11 mouse cellular contexts compared by ENCODE assay signal in genomic region chr6:125352811-125353210, GRCm38 (mm10). TPM values are rescaled to one million over a fixed set of nuclear protein-coding genes. Genes with fewer than 3 reads are reported as not detected.
A peak's percentile ranks its signal among the peaks of the same experiment; 100 is the strongest.
DNase-seq lines count a peak whose midpoint lies in the region; ATAC-seq lines count a peak whose summit lies in the region.
"Had no signal": no experiment of that assay in that cellular context is flagged by ENCODE, and none has a peak within 500 bp of the region (broad histone marks: within the 10 kb centered on the region; RNA-seq: fewer than 3 reads in every experiment).

No protein-coding gene starts in this region.

- H3K27me3 ChIP-seq in heart, embryonic 14.5 days (ENCODE audit: control insufficient read depth, insufficient read depth, low read length): no peaks in the 10 kb centered on the region
- no peaks in the 10 kb centered on the region for H3K27me3 ChIP-seq in lung, embryonic 16.5 days (ENCODE audit: control insufficient read depth, insufficient read depth, low read depth, low read length)
- 0 out of 2 replicates have a peak, but pooled peaks cover 6% of the 10 kb centered on the region for H3K27me3 ChIP-seq in liver, embryonic 12.5 days (replicated peaks)

- H3K9ac ChIP-seq in heart, embryonic 14.5 days (ENCODE audit: low read length): no peak overlapping the region
- H3K9ac ChIP-seq in lung, embryonic 16.5 days (ENCODE audit: low read length): peak overlapping the region; percentile 42; the same call in 1 of the 2 replicates
- no peak overlapping the region for H3K9ac ChIP-seq in liver, embryonic 12.5 days
- H3K9ac ChIP-seq: hindbrain, embryonic 15.5 days had no signal

- H3K27ac ChIP-seq in heart, embryonic 14.5 days (replicated peaks in 1 of 2; ENCODE audit: control insufficient read depth in 1 of 2, insufficient read depth in 1 of 2, low read depth in 2 of 2, low read length in 2 of 2): no peak overlapping the region
- H3K27ac ChIP-seq in lung, embryonic 16.5 days (ENCODE audit: low read length): no peak overlapping the region
- H3K27ac ChIP-seq in liver, embryonic 12.5 days: no peak overlapping the region
- H3K27ac ChIP-seq: hindbrain, embryonic 15.5 days had no signal

- peaks cover 46 to 70% of the 10 kb centered on the region in 2 experiments for H3K4me1 ChIP-seq in heart, embryonic 14.5 days (ENCODE audit: control insufficient read depth in 2 of 2, insufficient read depth in 2 of 2, low read length in 2 of 2)
- H3K4me1 ChIP-seq in lung, embryonic 16.5 days (replicated peaks; ENCODE audit: control insufficient read depth, insufficient read depth, low read length): peaks cover 67% of the 10 kb centered on the region
- peaks cover 80% of the 10 kb centered on the region for H3K4me1 ChIP-seq in liver, embryonic 12.5 days

- no peaks in the 10 kb centered on the region for H3K9me3 ChIP-seq in heart, embryonic 14.5 days (ENCODE audit: control insufficient read depth, low read length)
- no peaks in the 10 kb centered on the region for H3K9me3 ChIP-seq in lung, embryonic 16.5 days (ENCODE audit: control insufficient read depth, low read length)
- no peaks in the 10 kb centered on the region for H3K9me3 ChIP-seq in liver, embryonic 12.5 days (replicated peaks)
- H3K9me3 ChIP-seq: hindbrain, embryonic 15.5 days had no signal

- DNase-seq in heart, postnatal 4 days: no peak
- DNase-seq in lung, postnatal 25 days (ENCODE audit: low spot score): no peak
- peak; percentile 56 to 64 for DNase-seq in thymus, postnatal 36 days
- no peak for DNase-seq in urinary bladder, postnatal 36 days (ENCODE audit: low spot score in 2 of 2)
- no peak for DNase-seq in embryo, embryonic 9.5 days (ENCODE audit: extremely low spot score)

- H3K4me2 ChIP-seq in heart, embryonic 14.5 days (ENCODE audit: low read length): peak overlapping the region; percentile 18; the same call in 1 of the 2 replicates
- no peak overlapping the region for H3K4me2 ChIP-seq in lung, embryonic 16.5 days (ENCODE audit: low read depth, low read length)
- 0 out of 2 replicates have a peak overlapping the region, but pooled peaks have one; percentile 3 for H3K4me2 ChIP-seq in liver, embryonic 12.5 days
- H3K4me2 ChIP-seq: hindbrain, embryonic 15.5 days had no signal

- H3K36me3 ChIP-seq in heart, embryonic 14.5 days (ENCODE audit: control insufficient read depth, insufficient read depth, low read length): peaks cover 12% of the 10 kb centered on the region
- H3K36me3 ChIP-seq in lung, embryonic 16.5 days (ENCODE audit: control insufficient read depth, insufficient read depth, low read length): peaks cover 9% of the 10 kb centered on the region
- peaks cover 9% of the 10 kb centered on the region for H3K36me3 ChIP-seq in liver, embryonic 12.5 days
- H3K36me3 ChIP-seq: hindbrain, embryonic 15.5 days had no signal

- no peak for ATAC-seq in heart, embryonic 14.5 days (ENCODE audit: insufficient number of reproducible peaks, insufficient read depth, low FRiP score, low read depth)
- ATAC-seq in lung, embryonic 16.5 days (ENCODE audit: low read depth): no peak
- ATAC-seq in liver, embryonic 12.5 days: no peak

- no peak overlapping the region for H3K4me3 ChIP-seq in heart, embryonic 14.5 days (ENCODE audit: control insufficient read depth in 1 of 2, insufficient read depth in 1 of 2, low read depth in 1 of 2, low read length in 2 of 2)
- H3K4me3 ChIP-seq in lung, embryonic 16.5 days (ENCODE audit: low read length): no peak overlapping the region
- no peak overlapping the region for H3K4me3 ChIP-seq in liver, embryonic 12.5 days
- H3K4me3 ChIP-seq: hindbrain, embryonic 15.5 days had no signal

- WGBS in heart, embryonic 14.5 days: 46% methylated on average over 4 of the region's 4 CpGs
- WGBS in lung, embryonic 16.5 days: 37% methylated on average over 4 of the region's 4 CpGs
- 34% methylated on average over 4 of the region's 4 CpGs for WGBS in liver, embryonic 12.5 days (ENCODE audit: insufficient replicate concordance)

RNA-seq across cellular contexts. Expression of gene Tnfrsf1a, which starts 3.6 kb away (rescaled TPM):
- polyA plus RNA-seq in heart, embryonic 14.5 days (2014; fragmentation: Nextera tagmentation; extraction: Ambion mirVana): 41.4 and 43.5 TPM in 2 replicates
- total RNA-seq in heart, postnatal 4 days (2021): 10 to 100 TPM; 63.3 to 65.2 TPM
- 115 and 117 TPM in 2 replicates for polyA plus RNA-seq in lung, embryonic 16.5 days (2015; fragmentation: Nextera tagmentation; extraction: Ambion mirVana)
- polyA plus RNA-seq in liver, embryonic 12.5 days (2016; fragmentation: Nextera tagmentation; extraction: Ambion mirVana): 23.0 and 23.4 TPM in 2 replicates

RNA-seq across cellular contexts. Expression of gene Plekhg6, which starts 27.8 kb away (rescaled TPM):
- polyA plus RNA-seq in heart, embryonic 14.5 days (2014; fragmentation: Nextera tagmentation; extraction: Ambion mirVana): 0.05 TPM in 1 of 2 replicates, not detected in the other
- not detected for total RNA-seq in heart, postnatal 4 days (2021)
- polyA plus RNA-seq in lung, embryonic 16.5 days (2015; fragmentation: Nextera tagmentation; extraction: Ambion mirVana): 0.49 and 0.99 TPM in 2 replicates
- polyA plus RNA-seq in liver, embryonic 12.5 days (2016; fragmentation: Nextera tagmentation; extraction: Ambion mirVana): 0.37 and 0.39 TPM in 2 replicates
- total RNA-seq: layer of hippocampus, postnatal 25 days had no signal

RNA-seq across cellular contexts. Expression of gene Scnn1a, which starts 32.4 kb away (rescaled TPM):
- polyA plus RNA-seq in heart, embryonic 14.5 days (2014; fragmentation: Nextera tagmentation; extraction: Ambion mirVana): 0.65 and 1.00 TPM in 2 replicates
- total RNA-seq in heart, postnatal 4 days (2021): 1 to 10 TPM in 1 of 2 experiments, under 1 TPM in 1; 0.83 to 1.1 TPM
- polyA plus RNA-seq in lung, embryonic 16.5 days (2015; fragmentation: Nextera tagmentation; extraction: Ambion mirVana): 9.1 and 13.4 TPM in 2 replicates
- 0.23 and 0.50 TPM in 2 replicates for polyA plus RNA-seq in liver, embryonic 12.5 days (2016; fragmentation: Nextera tagmentation; extraction: Ambion mirVana)
- polyA plus RNA-seq: CD4-positive, CD25-positive, alpha-beta regulatory T cell, adult 4 months had no signal

RNA-seq across cellular contexts. Expression of gene Ltbr, which starts 39.1 kb away (rescaled TPM):
- 38.5 and 41.5 TPM in 2 replicates for polyA plus RNA-seq in heart, embryonic 14.5 days (2014; fragmentation: Nextera tagmentation; extraction: Ambion mirVana)
- 10 to 100 TPM; 49.2 to 53.7 TPM for total RNA-seq in heart, postnatal 4 days (2021)
- 91.1 and 96.4 TPM in 2 replicates for polyA plus RNA-seq in lung, embryonic 16.5 days (2015; fragmentation: Nextera tagmentation; extraction: Ambion mirVana)
- polyA plus RNA-seq in liver, embryonic 12.5 days (2016; fragmentation: Nextera tagmentation; extraction: Ambion mirVana): 19.2 and 22.9 TPM in 2 replicates

Comparison
In these comparisons a context has a peak if more than half of its experiments do, and no peak if none do; other contexts are left out.
1. DNase-seq: peak in thymus, postnatal 36 days (2 of 2); none in heart, postnatal 4 days (single experiment), lung, postnatal 25 days (single experiment), urinary bladder, postnatal 36 days (0 of 2) and embryo, embryonic 9.5 days (single experiment).